Mouse (Mus musculus): Measurements from ENCODE around the gene Rab20. TPM values are rescaled to one million over a fixed set of nuclear protein-coding genes. Genes with fewer than 3 reads are reported as not detected.

The Rab20 gene
- polyA plus RNA-seq, 1 experiment from 2014 or later = 7.5 TPM

GRCm38 (mm10) chr8:11487229-11487628, 8.7 kb upstream of the Rab20 start:
- Histone ChIP-seq H3K4me1 (ENCODE audit: control insufficient read depth, insufficient read depth, low read length) (no peaks in the 10 kb centered on the region), H3K9me3 (replicated peaks; ENCODE audit: control insufficient read depth, low read length) (no peaks in the 10 kb centered on the region), H3K4me2 (ENCODE audit: low read depth, low read length) (no peak overlapping the region), H3K27ac (ENCODE audit: low read length) (no peak overlapping the region), H3K4me3 (replicated peaks; ENCODE audit: low read length) (no peak overlapping the region), H3K27me3 (ENCODE audit: control insufficient read depth, insufficient read depth, low read length) (peaks cover 4% of the 10 kb centered on the region), H3K9ac (ENCODE audit: low read length) (no peak overlapping the region), H3K36me3 (ENCODE audit: control insufficient read depth, insufficient read depth, low read length) (no peaks in the 10 kb centered on the region)
- 55% methylated on average over 4 of the region's 4 CpGs for WGBS
- ATAC-seq (ENCODE audit: insufficient read depth, low FRiP score) = no peak

GRCm38 (mm10) chr8:11486142-11486541, 7.6 kb upstream of the Rab20 start:
- H3K4me1 ChIP-seq (ENCODE audit: control insufficient read depth, insufficient read depth, low read length) = no peaks in the 10 kb centered on the region
- H3K4me2 ChIP-seq (ENCODE audit: low read depth, low read length) = no peak overlapping the region
- H3K4me3 ChIP-seq (replicated peaks; ENCODE audit: low read length) = no peak overlapping the region
- no peak overlapping the region for H3K27ac ChIP-seq (ENCODE audit: low read length)
- peaks cover 4% of the 10 kb centered on the region for H3K27me3 ChIP-seq (ENCODE audit: control insufficient read depth, insufficient read depth, low read length)
- no peaks in the 10 kb centered on the region for H3K9me3 ChIP-seq (replicated peaks; ENCODE audit: control insufficient read depth, low read length)
- no peaks in the 10 kb centered on the region for H3K36me3 ChIP-seq (ENCODE audit: control insufficient read depth, insufficient read depth, low read length)
- 20% methylated on average over 7 of the region's 7 CpGs for WGBS
- ATAC-seq (ENCODE audit: insufficient read depth, low FRiP score) = no peak; the same call in 1 of the 2 replicates
- no peak overlapping the region for H3K9ac ChIP-seq (ENCODE audit: low read length)

DNA sequence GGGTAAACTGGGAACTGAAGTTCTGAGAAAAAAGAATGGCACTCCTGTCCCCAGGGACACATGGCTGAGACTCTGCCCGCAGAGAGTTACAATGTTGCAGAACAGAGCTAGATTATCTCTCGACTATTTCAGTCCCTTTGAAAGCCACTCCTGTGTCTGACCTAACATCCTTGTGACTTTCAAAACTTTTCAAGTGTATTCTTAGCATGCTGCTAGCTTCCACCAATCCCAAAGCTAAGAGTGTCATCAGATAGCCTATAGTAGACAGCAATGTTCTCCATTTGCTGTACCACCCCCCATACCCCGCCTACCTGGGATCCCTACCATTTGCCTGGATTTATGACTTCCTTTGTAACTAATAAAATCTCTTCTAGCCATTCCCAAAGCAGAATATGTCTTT, 4.0 kb upstream of the Rab20 start:
- peaks cover 11% of the 10 kb centered on the region for H3K27me3 ChIP-seq (ENCODE audit: control insufficient read depth, insufficient read depth, low read length)
- 56% methylated on average over 3 of the region's 3 CpGs for WGBS
- peaks cover 6% of the 10 kb centered on the region; the same call in 1 of the 2 replicates for H3K4me1 ChIP-seq (ENCODE audit: control insufficient read depth, insufficient read depth, low read length)
- no peak overlapping the region for H3K9ac ChIP-seq (ENCODE audit: low read length)
- H3K36me3 ChIP-seq (ENCODE audit: control insufficient read depth, insufficient read depth, low read length) = no peaks in the 10 kb centered on the region
- no peak overlapping the region for H3K27ac ChIP-seq (ENCODE audit: low read length)
- ATAC-seq (ENCODE audit: insufficient read depth, low FRiP score) = no peak
- H3K9me3 ChIP-seq (replicated peaks; ENCODE audit: control insufficient read depth, low read length) = no peaks in the 10 kb centered on the region
- no peak overlapping the region for H3K4me3 ChIP-seq (replicated peaks; ENCODE audit: low read length)
- H3K4me2 ChIP-seq (ENCODE audit: low read depth, low read length) = no peak overlapping the region

- H3K27ac ChIP-seq (ENCODE audit: low read length) = no peak overlapping the region
- H3K9me3 ChIP-seq (replicated peaks; ENCODE audit: control insufficient read depth, low read length) = no peaks in the 10 kb centered on the region
- H3K4me3 ChIP-seq (replicated peaks; ENCODE audit: low read length) = no peak overlapping the region
- H3K9ac ChIP-seq (ENCODE audit: low read length) = no peak overlapping the region
- H3K36me3 ChIP-seq (ENCODE audit: control insufficient read depth, insufficient read depth, low read length) = no peaks in the 10 kb centered on the region
- H3K4me1 ChIP-seq (ENCODE audit: control insufficient read depth, insufficient read depth, low read length) = peaks cover 10% of the 10 kb centered on the region
- H3K27me3 ChIP-seq (ENCODE audit: control insufficient read depth, insufficient read depth, low read length) = peaks cover 11% of the 10 kb centered on the region
- no peak overlapping the region for H3K4me2 ChIP-seq (ENCODE audit: low read depth, low read length)
- ATAC-seq (ENCODE audit: insufficient read depth, low FRiP score) = no peak
- 52% methylated on average over 3 of the region's 3 CpGs for WGBS
Observed at GRCm38 (mm10) chr8:11481876-11482275, 3.4 kb upstream of the Rab20 start.

GRCm38 (mm10) chr8:11479591-11479990, 1.1 kb upstream of the Rab20 start:
- no peak overlapping the region for H3K4me3 ChIP-seq (replicated peaks; ENCODE audit: low read length)
- H3K36me3 ChIP-seq (ENCODE audit: control insufficient read depth, insufficient read depth, low read length) = no peaks in the 10 kb centered on the region
- no peak for ATAC-seq (ENCODE audit: insufficient read depth, low FRiP score)
- H3K9ac ChIP-seq (ENCODE audit: low read length) = peak overlapping the region; percentile 31; the same call in 1 of the 2 replicates
- no peaks in the 10 kb centered on the region for H3K9me3 ChIP-seq (replicated peaks; ENCODE audit: control insufficient read depth, low read length)
- WGBS = 27% methylated on average over 14 of the region's 14 CpGs
- peaks cover 22% of the 10 kb centered on the region for H3K4me1 ChIP-seq (ENCODE audit: control insufficient read depth, insufficient read depth, low read length)
- H3K4me2 ChIP-seq (ENCODE audit: low read depth, low read length) = no peak overlapping the region
- H3K27me3 ChIP-seq (ENCODE audit: control insufficient read depth, insufficient read depth, low read length) = peaks cover 11% of the 10 kb centered on the region
- H3K27ac ChIP-seq (ENCODE audit: low read length) = no peak overlapping the region

GRCm38 (mm10) chr8:11478807-11479527, 457 bp upstream of the Rab20 start:
- Histone ChIP-seq H3K4me3 (replicated peaks; ENCODE audit: low read length) (peak overlapping the region; percentile 68), H3K9me3 (replicated peaks; ENCODE audit: control insufficient read depth, low read length) (no peaks in the 10 kb centered on the region), H3K36me3 (ENCODE audit: control insufficient read depth, insufficient read depth, low read length) (no peaks in the 10 kb centered on the region), H3K4me2 (ENCODE audit: low read depth, low read length) (peak overlapping the region; percentile 100), H3K4me1 (ENCODE audit: control insufficient read depth, insufficient read depth, low read length) (peaks cover 22% of the 10 kb centered on the region), H3K27me3 (ENCODE audit: control insufficient read depth, insufficient read depth, low read length) (peaks cover 11% of the 10 kb centered on the region), H3K27ac (ENCODE audit: low read length) (no peak overlapping the region), H3K9ac (ENCODE audit: low read length) (peak overlapping the region; percentile 74)
- ATAC-seq (ENCODE audit: insufficient read depth, low FRiP score) = peak; percentile 15; the same call in 1 of the 2 replicates
- 10% methylated on average over 23 of the region's 23 CpGs for WGBS

DNA sequence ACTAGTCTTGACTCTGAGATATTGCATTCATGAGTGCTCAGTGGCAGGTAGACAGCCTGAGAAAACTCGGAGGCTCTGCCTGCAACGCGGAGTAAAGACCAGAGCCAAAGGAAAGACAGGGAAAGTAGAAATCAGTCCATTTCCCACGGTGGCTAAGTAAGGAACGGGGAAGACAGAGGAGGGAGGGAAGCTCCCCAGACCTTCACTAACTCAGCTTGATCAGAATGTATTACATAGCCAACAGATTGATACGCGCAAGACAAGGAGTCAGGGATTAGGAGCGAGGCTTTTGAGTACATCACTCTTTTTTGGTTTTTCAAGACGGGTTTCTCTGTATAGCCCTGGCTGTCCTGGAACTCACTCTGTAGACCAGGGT, 1.3 kb downstream of the Rab20 start:
- Histone ChIP-seq H3K36me3 (ENCODE audit: control insufficient read depth, insufficient read depth, low read length) (no peaks in the 10 kb centered on the region), H3K4me3 (replicated peaks; ENCODE audit: low read length) (peak overlapping the region; percentile 68), H3K27me3 (ENCODE audit: control insufficient read depth, insufficient read depth, low read length) (peaks cover 11% of the 10 kb centered on the region), H3K9ac (ENCODE audit: low read length) (peak overlapping the region; percentile 50), H3K9me3 (replicated peaks; ENCODE audit: control insufficient read depth, low read length) (no peaks in the 10 kb centered on the region), H3K27ac (ENCODE audit: low read length) (peak overlapping the region; percentile 78; the same call in 1 of the 2 replicates), H3K4me2 (ENCODE audit: low read depth, low read length) (peak overlapping the region; percentile 100), H3K4me1 (ENCODE audit: control insufficient read depth, insufficient read depth, low read length) (peaks cover 29% of the 10 kb centered on the region)
- ATAC-seq (ENCODE audit: insufficient read depth, low FRiP score) = no peak
- 7% methylated on average over 9 of the region's 9 CpGs for WGBS

- H3K36me3 ChIP-seq (ENCODE audit: control insufficient read depth, insufficient read depth, low read length) = no peaks in the 10 kb centered on the region
- peak overlapping the region; percentile 68 for H3K4me3 ChIP-seq (replicated peaks; ENCODE audit: low read length)
- ATAC-seq (ENCODE audit: insufficient read depth, low FRiP score) = peak; percentile 11; the same call in 1 of the 2 replicates
- H3K4me2 ChIP-seq (ENCODE audit: low read depth, low read length) = peak overlapping the region; percentile 100
- peaks cover 11% of the 10 kb centered on the region for H3K27me3 ChIP-seq (ENCODE audit: control insufficient read depth, insufficient read depth, low read length)
- H3K27ac ChIP-seq (ENCODE audit: low read length) = peak overlapping the region; percentile 78
- no peaks in the 10 kb centered on the region for H3K9me3 ChIP-seq (replicated peaks; ENCODE audit: control insufficient read depth, low read length)
- H3K9ac ChIP-seq (ENCODE audit: low read length) = peak overlapping the region; percentile 50
- WGBS = 12% methylated on average over 24 of the region's 24 CpGs
- H3K4me1 ChIP-seq (ENCODE audit: control insufficient read depth, insufficient read depth, low read length) = peaks cover 29% of the 10 kb centered on the region
Observed at GRCm38 (mm10) chr8:11476338-11477177, 2.0 kb downstream of the Rab20 start.

- Histone ChIP-seq H3K4me1 (ENCODE audit: control insufficient read depth, insufficient read depth, low read length) (peaks cover 29% of the 10 kb centered on the region), H3K27ac (ENCODE audit: low read length) (no peak overlapping the region), H3K36me3 (ENCODE audit: control insufficient read depth, insufficient read depth, low read length) (no peaks in the 10 kb centered on the region), H3K9ac (ENCODE audit: low read length) (no peak overlapping the region), H3K4me3 (replicated peaks; ENCODE audit: low read length) (no peak overlapping the region), H3K27me3 (ENCODE audit: control insufficient read depth, insufficient read depth, low read length) (peaks cover 11% of the 10 kb centered on the region), H3K9me3 (replicated peaks; ENCODE audit: control insufficient read depth, low read length) (no peaks in the 10 kb centered on the region), H3K4me2 (ENCODE audit: low read depth, low read length) (no peak overlapping the region)
- ATAC-seq (ENCODE audit: insufficient read depth, low FRiP score) = no peak
- WGBS = 12% methylated on average over 2 of the region's 2 CpGs
Observed at GRCm38 (mm10) chr8:11475876-11476275, 2.6 kb downstream of the Rab20 start.

Data from stomach, embryonic 16.5 days (tissue).